Mouse (Mus musculus): Measurements from ENCODE around the gene Clcf1. TPM values are rescaled to one million over a fixed set of nuclear protein-coding genes. Genes with fewer than 3 reads are reported as not detected.

The Clcf1 gene
- 0.73 and 1.3 TPM in 2 replicates for polyA plus RNA-seq (2016; fragmentation: Nextera tagmentation; extraction: Ambion mirVana)

- H3K27ac ChIP-seq = peak within 1 kb of the TSS; percentile 57
- H3K4me3 ChIP-seq = peak within 1 kb of the TSS; percentile 57
- 4% methylated on average over 49 of the region's 49 CpGs for WGBS (ENCODE audit: insufficient replicate concordance)
- H3K27me3 ChIP-seq (replicated peaks) = peaks cover 97% of the 10 kb centered on the region
- no peaks in the 10 kb centered on the region for H3K9me3 ChIP-seq (replicated peaks)
- H3K9ac ChIP-seq = peak within 1 kb of the TSS; percentile 67
- H3K4me2 ChIP-seq = peak within 1 kb of the TSS; percentile 77
- no peaks in the 10 kb centered on the region for H3K36me3 ChIP-seq
- peak; percentile 16; the same call in 1 of the 2 replicates for ATAC-seq
- H3K4me1 ChIP-seq = peaks cover 44% of the 10 kb centered on the region
These were observed at the start of gene Clcf1, which contains the start of gene AC109138.7 for GRCm38 (mm10) chr19:4214071-4214770. TSS of gene Clcf1 (plus strand) at chr19:4214238. TSS of gene AC109138.7 (plus strand) at chr19:4214357.

GRCm38 (mm10) chr19:4164721-4165120, 49.3 kb upstream of the Clcf1 start:
- Histone ChIP-seq H3K36me3 (peaks cover 20% of the 10 kb centered on the region), H3K27me3 (replicated peaks) (no peaks in the 10 kb centered on the region), H3K4me3 (no peak overlapping the region), H3K4me2 (no peak overlapping the region), H3K4me1 (peaks cover 60% of the 10 kb centered on the region), H3K9ac (0 out of 2 replicates have a peak overlapping the region, but pooled peaks have one; percentile 32), H3K27ac (peak overlapping the region; percentile 63; the same call in 1 of the 2 replicates), H3K9me3 (replicated peaks) (no peaks in the 10 kb centered on the region)
- 67% methylated on average over 2 of the region's 2 CpGs for WGBS (ENCODE audit: insufficient replicate concordance)
- no peak for ATAC-seq

- Histone ChIP-seq H3K4me3 (no peak overlapping the region), H3K4me2 (no peak overlapping the region; the same call in 1 of the 2 replicates), H3K27ac (no peak overlapping the region), H3K9me3 (replicated peaks) (no peaks in the 10 kb centered on the region), H3K4me1 (peaks cover 76% of the 10 kb centered on the region), H3K27me3 (replicated peaks) (no peaks in the 10 kb centered on the region; the same call in 1 of the 2 replicates), H3K9ac (peak overlapping the region; percentile 12; the same call in 1 of the 2 replicates), H3K36me3 (peaks cover 2% of the 10 kb centered on the region)
- 68% methylated on average over 9 of the region's 9 CpGs for WGBS (ENCODE audit: insufficient replicate concordance)
- ATAC-seq = no peak
These were observed 47.2 kb upstream of the Clcf1 start for GRCm38 (mm10) chr19:4166678-4167476.

- Histone ChIP-seq H3K4me1 (peaks cover 61% of the 10 kb centered on the region), H3K27me3 (replicated peaks) (peaks cover 6% of the 10 kb centered on the region; the same call in 1 of the 2 replicates), H3K36me3 (no peaks in the 10 kb centered on the region), H3K9ac (peak overlapping the region; percentile 82), H3K27ac (peak overlapping the region; percentile 81), H3K4me3 (peak overlapping the region; percentile 62), H3K9me3 (replicated peaks) (no peaks in the 10 kb centered on the region), H3K4me2 (peak overlapping the region; percentile 97)
- WGBS (ENCODE audit: insufficient replicate concordance) = 2% methylated on average over 43 of the region's 43 CpGs
- ATAC-seq = peak; percentile 94
These were observed 44.7 kb upstream of the Clcf1 start for GRCm38 (mm10) chr19:4169378-4169784.

GRCm38 (mm10) chr19:4169810-4170209, 44.2 kb upstream of the Clcf1 start:
- H3K36me3 ChIP-seq = no peaks in the 10 kb centered on the region
- peak overlapping the region; percentile 97 for H3K4me2 ChIP-seq
- ATAC-seq = peak; percentile 41
- 16% methylated on average over 27 of the region's 27 CpGs for WGBS (ENCODE audit: insufficient replicate concordance)
- H3K4me3 ChIP-seq = peak overlapping the region; percentile 62
- no peaks in the 10 kb centered on the region for H3K9me3 ChIP-seq (replicated peaks)
- H3K27me3 ChIP-seq (replicated peaks) = peaks cover 11% of the 10 kb centered on the region; the same call in 1 of the 2 replicates
- H3K9ac ChIP-seq = peak overlapping the region; percentile 82
- H3K4me1 ChIP-seq = peaks cover 57% of the 10 kb centered on the region
- H3K27ac ChIP-seq = peak overlapping the region; percentile 81

GRCm38 (mm10) chr19:4170723-4171392, 43.2 kb upstream of the Clcf1 start:
- H3K4me2 ChIP-seq = no peak overlapping the region
- H3K27me3 ChIP-seq (replicated peaks) = peaks cover 11% of the 10 kb centered on the region
- no peak overlapping the region for H3K4me3 ChIP-seq
- no peaks in the 10 kb centered on the region for H3K9me3 ChIP-seq (replicated peaks)
- no peak for ATAC-seq
- peaks cover 59% of the 10 kb centered on the region for H3K4me1 ChIP-seq
- no peak overlapping the region for H3K9ac ChIP-seq
- no peak overlapping the region for H3K27ac ChIP-seq
- H3K36me3 ChIP-seq = no peaks in the 10 kb centered on the region
- WGBS (ENCODE audit: insufficient replicate concordance) = 79% methylated on average over 10 of the region's 10 CpGs

GRCm38 (mm10) chr19:4171393-4172290, 42.4 kb upstream of the Clcf1 start:
- Histone ChIP-seq H3K4me2 (no peak overlapping the region), H3K9me3 (replicated peaks) (no peaks in the 10 kb centered on the region), H3K9ac (no peak overlapping the region), H3K36me3 (no peaks in the 10 kb centered on the region), H3K27me3 (replicated peaks) (peaks cover 15% of the 10 kb centered on the region), H3K4me1 (peaks cover 59% of the 10 kb centered on the region), H3K4me3 (no peak overlapping the region), H3K27ac (no peak overlapping the region)
- no peak for ATAC-seq
- WGBS (ENCODE audit: insufficient replicate concordance) = 56% methylated on average over 13 of the region's 13 CpGs

GRCm38 (mm10) chr19:4172925-4173324, 41.1 kb upstream of the Clcf1 start:
- no peak overlapping the region for H3K4me2 ChIP-seq
- whole genome bisulfite sequencing (ENCODE audit: insufficient replicate concordance) = 69% methylated on average over 11 of the region's 11 CpGs
- H3K9ac ChIP-seq = no peak overlapping the region
- no peak for ATAC-seq
- H3K4me1 ChIP-seq = peaks cover 47% of the 10 kb centered on the region
- no peaks in the 10 kb centered on the region for H3K9me3 ChIP-seq (replicated peaks)
- no peak overlapping the region for H3K4me3 ChIP-seq
- H3K27me3 ChIP-seq (replicated peaks) = peaks cover 19% of the 10 kb centered on the region
- H3K27ac ChIP-seq = no peak overlapping the region
- H3K36me3 ChIP-seq = no peaks in the 10 kb centered on the region

- Histone ChIP-seq H3K9me3 (replicated peaks) (no peaks in the 10 kb centered on the region), H3K27ac (no peak within 1 kb of the TSS), H3K36me3 (no peaks in the 10 kb centered on the region), H3K4me1 (peaks cover 28% of the 10 kb centered on the region), H3K27me3 (replicated peaks) (peaks cover 19% of the 10 kb centered on the region), H3K4me2 (peak within 1 kb of the TSS; percentile 31), H3K9ac (no peak within 1 kb of the TSS), H3K4me3 (no peak within 1 kb of the TSS)
- 20% methylated on average over 11 of the region's 11 CpGs for WGBS (ENCODE audit: insufficient replicate concordance)
- ATAC-seq = 0 out of 2 replicates have a peak, but pooled peaks have one; percentile 11
These were observed 38.6 kb upstream of the Clcf1 start, which contains the start of gene Carns1 for GRCm38 (mm10) chr19:4175368-4175947. TSS of gene Carns1 (minus strand) at chr19:4175479.

- peaks cover 22% of the 10 kb centered on the region for H3K4me1 ChIP-seq
- H3K9me3 ChIP-seq (replicated peaks) = no peaks in the 10 kb centered on the region
- no peak overlapping the region for H3K9ac ChIP-seq
- WGBS (ENCODE audit: insufficient replicate concordance) = 64% methylated on average over 7 of the region's 7 CpGs
- peaks cover 8% of the 10 kb centered on the region for H3K27me3 ChIP-seq (replicated peaks)
- H3K36me3 ChIP-seq = no peaks in the 10 kb centered on the region
- H3K27ac ChIP-seq = no peak overlapping the region
- H3K4me2 ChIP-seq = no peak overlapping the region
- H3K4me3 ChIP-seq = no peak overlapping the region
- ATAC-seq = no peak
These were observed 33.6 kb upstream of the Clcf1 start for GRCm38 (mm10) chr19:4180411-4180810.
